Comparison of ENCODE assay signal across 9 mouse cellular contexts in genomic region chr1:33663163-33663562, GRCm38 (mm10). TPM values are rescaled to one million over a fixed set of nuclear protein-coding genes. Genes with fewer than 3 reads are reported as not detected.
DNase-seq lines count a peak whose midpoint lies in the region; ATAC-seq and TF ChIP-seq lines count a peak whose summit lies in the region.
"Had no signal": no experiment of that assay in that cellular context is flagged by ENCODE, and none has a peak within 500 bp of the region (broad histone marks: within the 10 kb centered on the region; RNA-seq: fewer than 3 reads in every experiment).

No protein-coding gene starts in this region.

- H3K4me3 ChIP-seq in hindbrain, postnatal 0 days (ENCODE audit: low read length): no peak overlapping the region
- no peak overlapping the region for H3K4me3 ChIP-seq in hindbrain, embryonic 13.5 days
- H3K4me3 ChIP-seq: heart, embryonic 15.5 days; liver, embryonic 15.5 days had no signal

- no peak overlapping the region for H3K27ac ChIP-seq in hindbrain, postnatal 0 days
- H3K27ac ChIP-seq in hindbrain, embryonic 13.5 days: no peak overlapping the region
- H3K27ac ChIP-seq: heart, embryonic 15.5 days; liver, embryonic 15.5 days had no signal

- peak; percentile 61 for DNase-seq in hindbrain, postnatal 0 days (ENCODE audit: low spot score)
- peak; percentile 29 for DNase-seq in thymus, postnatal 14 days
- DNase-seq in thymus, postnatal 36 days: no peak
- peak; percentile 58 for DNase-seq in embryo, embryonic 10.5 days (ENCODE audit: low spot score)
- no peak for DNase-seq in urinary bladder, postnatal 4 days (ENCODE audit: low spot score in 2 of 2)
- no peak for DNase-seq in gastrocnemius, postnatal 36 days

- H3K4me1 ChIP-seq in hindbrain, postnatal 0 days (ENCODE audit: insufficient read depth, low read length): no peaks in the 10 kb centered on the region
- no peaks in the 10 kb centered on the region for H3K4me1 ChIP-seq in hindbrain, embryonic 13.5 days (replicated peaks)

- intact Hi-C loops in gastrocnemius, postnatal 36 days (cut with DNase I): loop anchor here (10.0 kb wide), 1 partner anchor 232 kb away; no protein-coding TSS in a partner anchor

- H3K4me2 ChIP-seq in hindbrain, postnatal 0 days (ENCODE audit: low read depth, low read length): no peak overlapping the region
- H3K4me2 ChIP-seq in hindbrain, embryonic 13.5 days: no peak overlapping the region
- H3K4me2 ChIP-seq: heart, embryonic 15.5 days; liver, embryonic 15.5 days had no signal

- ATAC-seq in hindbrain, postnatal 0 days: no peak
- no peak for ATAC-seq in hindbrain, embryonic 13.5 days (ENCODE audit: low FRiP score)

- peak; percentile 64 for TF ChIP-seq CTCF in hindbrain, postnatal 0 days (IDR thresholded peaks at IDR 0.05; ENCODE audit: low read depth)

- H3K9ac ChIP-seq in hindbrain, postnatal 0 days (replicated peaks; ENCODE audit: low read length): no peak overlapping the region
- H3K9ac ChIP-seq in hindbrain, embryonic 13.5 days: no peak overlapping the region
- H3K9ac ChIP-seq: heart, embryonic 15.5 days; liver, embryonic 15.5 days had no signal

- no peaks in the 10 kb centered on the region for H3K9me3 ChIP-seq in hindbrain, postnatal 0 days (ENCODE audit: low read length)
- H3K9me3 ChIP-seq in hindbrain, embryonic 13.5 days: no peaks in the 10 kb centered on the region
- H3K9me3 ChIP-seq: heart, embryonic 15.5 days; liver, embryonic 15.5 days had no signal

- no peaks in the 10 kb centered on the region for H3K27me3 ChIP-seq in hindbrain, postnatal 0 days (ENCODE audit: insufficient read depth, low read length)
- H3K27me3 ChIP-seq in hindbrain, embryonic 13.5 days: no peaks in the 10 kb centered on the region
- H3K27me3 ChIP-seq: heart, embryonic 15.5 days; liver, embryonic 15.5 days had no signal

- H3K36me3 ChIP-seq in hindbrain, postnatal 0 days (ENCODE audit: insufficient read depth, low read length): peaks cover 20% of the 10 kb centered on the region; the same call in 1 of the 2 replicates
- peaks cover 24% of the 10 kb centered on the region for H3K36me3 ChIP-seq in hindbrain, embryonic 13.5 days

RNA-seq across cellular contexts. Expression of gene Prim2, which starts 6.4 kb away (rescaled TPM):
- total RNA-seq in hindbrain, postnatal 0 days (2014; rRNA removed): 18.8 and 19.0 TPM in 2 replicates
- 17.9 and 18.6 TPM in 2 replicates for polyA plus RNA-seq in hindbrain, postnatal 0 days (2015; fragmentation: Nextera tagmentation; extraction: Ambion mirVana)
- polyA plus RNA-seq in hindbrain, embryonic 13.5 days (2015; fragmentation: Nextera tagmentation; extraction: Ambion mirVana): 24.2 and 26.1 TPM in 2 replicates
- total RNA-seq in gastrocnemius, postnatal 36 days (2021): 1 to 10 TPM in 1 of 2 experiments, under 1 TPM in 1; 0.87 to 1.1 TPM

RNA-seq across cellular contexts. Expression of gene Rab23, which starts 56.5 kb away (rescaled TPM):
- 9.0 and 11.6 TPM in 2 replicates for total RNA-seq in hindbrain, postnatal 0 days (2014; rRNA removed)
- 24.9 and 26.1 TPM in 2 replicates for polyA plus RNA-seq in hindbrain, postnatal 0 days (2015; fragmentation: Nextera tagmentation; extraction: Ambion mirVana)
- 25.9 and 28.3 TPM in 2 replicates for polyA plus RNA-seq in hindbrain, embryonic 13.5 days (2015; fragmentation: Nextera tagmentation; extraction: Ambion mirVana)
- total RNA-seq in gastrocnemius, postnatal 36 days (2021): 1 to 10 TPM; 4.2 to 5.1 TPM

Comparison
In these comparisons a context has a peak if more than half of its experiments do, and no peak if none do; other contexts are left out.
1. DNase-seq: peak in hindbrain, postnatal 0 days (single experiment), thymus, postnatal 14 days (single experiment) and embryo, embryonic 10.5 days (single experiment); none in thymus, postnatal 36 days (0 of 2), urinary bladder, postnatal 4 days (0 of 2) and gastrocnemius, postnatal 36 days (0 of 2).